Mouse (Mus musculus) small intestine, adult 2 months (tissue): ENCODE data around the gene Rbbp9.

Experiments
- CTCF ChIP-seq: fragments of 200-500 bp; IDR thresholded peaks from 2 replicates; pipeline ENCODE4 v1.5.1; 2012; ENCODE audit warnings: low read depth, mild to moderate bottlenecking, control low read depth, inconsistent platforms, low read length, moderate library complexity, mixed read lengths; ENCODE audit not compliant: insufficient replicate concordance, insufficient read length; ENCODE audit errors: extremely low read depth
- POLR2A ChIP-seq: fragments of 200-500 bp; IDR thresholded peaks from 2 replicates; pipeline ENCODE4 v1.6.1; 2012; ENCODE audit warnings: low read depth, mild to moderate bottlenecking, control low read depth, inconsistent platforms, low read length, moderate library complexity

- TF ChIP-seq POLR2A, result no peak
- no peak for TF ChIP-seq CTCF
Observed at GRCm38 (mm10) chr2:144527821-144528174, 22.9 kb downstream of the Rbbp9 start.
